Mouse (Mus musculus): ENCODE data around the gene Hoxa9.

Hoxa9 gene

GRCm38 (mm10) chr6:52227470-52228222 lies 3.2 kb downstream of the Hoxa9 start:
- DNase-seq = no peak

DNA sequence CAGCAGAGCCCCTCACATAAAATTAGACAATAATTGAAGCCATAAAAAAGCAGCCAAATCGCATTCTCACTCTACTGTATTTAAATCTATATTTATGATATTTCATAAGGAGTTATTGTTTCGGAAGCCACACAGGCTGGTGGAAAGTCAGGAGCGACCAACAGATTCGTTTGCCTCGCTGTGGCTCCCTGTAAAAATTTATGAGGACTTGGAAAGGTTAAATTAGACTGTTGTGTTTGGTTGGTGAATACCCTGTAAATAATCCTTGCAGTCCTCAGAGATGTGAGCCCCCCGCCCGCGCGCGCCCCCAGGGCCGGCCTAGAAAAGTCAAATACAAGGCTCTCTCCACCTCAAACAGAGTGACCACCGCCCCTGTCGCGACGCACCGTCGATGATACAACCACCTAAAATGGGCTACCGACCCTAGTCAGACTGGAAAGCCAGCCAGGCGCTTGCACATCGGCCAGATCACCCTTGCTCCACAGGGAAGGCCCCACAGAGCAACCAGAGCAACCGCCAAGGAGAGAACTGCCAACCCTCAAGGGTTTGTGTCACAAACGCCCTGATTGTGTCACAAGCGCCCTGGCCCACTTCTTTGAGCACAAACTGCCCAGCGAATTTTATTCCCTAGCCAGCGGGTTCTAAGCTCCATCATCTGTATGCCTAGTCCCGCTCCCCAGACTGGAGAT lies 4.2 kb downstream of the Hoxa9 start:
- DNase-seq = no peak

DNA sequence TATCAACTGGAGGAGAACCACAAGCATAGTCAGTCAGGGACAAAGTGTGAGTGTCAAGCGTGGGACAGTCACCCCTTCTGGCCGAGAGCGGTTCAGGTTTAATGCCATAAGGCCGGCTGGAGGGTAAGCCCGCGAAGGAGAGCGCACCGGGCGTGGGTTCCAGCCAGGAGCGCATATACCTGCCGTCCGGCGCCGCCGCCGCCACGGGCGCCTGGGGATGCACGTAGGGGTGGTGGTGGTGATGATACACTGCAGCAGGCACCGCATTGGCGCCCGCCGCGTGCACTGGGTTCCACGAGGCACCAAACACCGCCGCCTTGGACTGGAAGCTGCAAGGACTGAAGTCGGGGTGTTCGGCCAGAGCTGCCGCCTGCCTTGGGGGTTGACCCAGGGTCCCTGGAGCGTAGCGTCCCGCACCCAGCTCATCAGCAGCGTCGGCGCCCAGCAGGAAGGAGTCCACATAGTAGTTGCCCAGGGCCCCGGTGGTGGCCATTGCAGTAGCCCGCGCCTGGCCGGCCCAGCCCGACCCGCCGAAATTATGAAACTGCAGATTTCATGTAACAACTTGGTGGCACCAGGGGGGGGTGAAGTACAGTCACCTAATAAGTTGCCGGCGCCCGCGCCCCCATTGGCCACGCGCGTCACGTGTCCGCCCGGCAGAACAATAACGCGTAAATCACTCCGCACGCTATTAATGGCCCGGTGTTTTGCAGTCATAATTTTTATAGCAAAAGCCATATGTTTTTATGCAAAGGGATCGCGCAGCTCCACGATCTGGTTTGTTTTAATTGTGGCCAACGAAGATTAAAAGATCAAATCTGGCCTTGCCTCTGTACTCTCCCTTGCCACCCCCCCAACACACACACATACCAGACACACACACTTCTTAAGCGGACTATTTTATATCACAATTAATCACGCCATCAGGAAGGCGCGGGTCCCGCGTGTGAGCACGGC lies 5.0 kb downstream of the Hoxa9 start:
- DNase-seq = peak; percentile 47

- DNase-seq = no peak
Measured at GRCm38 (mm10) chr6:52224895-52225611, 5.8 kb downstream of the Hoxa9 start.

DNA sequence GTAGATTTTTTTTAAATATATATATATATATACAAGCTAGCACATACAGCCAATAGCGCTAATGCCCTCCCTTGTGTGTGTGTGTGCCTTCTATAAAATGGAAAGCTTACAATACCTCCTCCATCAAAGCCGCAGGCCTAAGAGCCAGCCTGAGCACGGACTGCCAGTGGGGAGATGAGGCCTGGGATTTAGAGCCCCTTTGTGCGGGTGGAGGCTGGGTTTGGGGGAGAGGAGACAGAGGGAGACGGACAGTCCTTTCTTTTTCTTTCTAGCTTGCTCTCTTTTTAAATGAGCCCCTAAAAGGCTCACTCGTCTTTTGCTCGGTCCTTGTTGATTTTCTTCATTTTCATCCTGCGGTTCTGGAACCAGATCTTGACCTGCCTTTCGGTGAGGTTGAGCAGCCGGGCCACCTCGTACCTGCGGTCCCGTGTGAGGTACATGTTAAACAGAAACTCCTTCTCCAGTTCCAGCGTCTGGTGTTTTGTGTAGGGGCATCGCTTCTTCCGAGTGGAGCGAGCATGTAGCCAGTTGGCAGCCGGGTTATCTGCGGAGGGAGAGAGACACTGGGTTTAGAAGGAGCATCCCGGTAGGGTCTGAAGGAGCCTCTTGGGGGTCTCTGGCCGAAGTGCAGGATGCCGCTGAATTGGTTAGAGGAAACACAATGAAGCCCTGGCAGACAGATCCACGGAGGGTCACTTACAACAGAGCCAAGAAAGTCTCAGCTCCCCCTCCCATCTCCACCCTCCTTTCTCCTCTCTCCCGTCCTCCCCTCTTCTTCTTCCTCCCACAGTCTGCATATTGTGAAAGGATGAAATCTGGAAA lies 6.7 kb downstream of the Hoxa9 start:
- DNase-seq = no peak

GRCm38 (mm10) chr6:52222729-52223128 lies 8.2 kb downstream of the Hoxa9 start:
- DNase-seq = peak; percentile 2

DNA sequence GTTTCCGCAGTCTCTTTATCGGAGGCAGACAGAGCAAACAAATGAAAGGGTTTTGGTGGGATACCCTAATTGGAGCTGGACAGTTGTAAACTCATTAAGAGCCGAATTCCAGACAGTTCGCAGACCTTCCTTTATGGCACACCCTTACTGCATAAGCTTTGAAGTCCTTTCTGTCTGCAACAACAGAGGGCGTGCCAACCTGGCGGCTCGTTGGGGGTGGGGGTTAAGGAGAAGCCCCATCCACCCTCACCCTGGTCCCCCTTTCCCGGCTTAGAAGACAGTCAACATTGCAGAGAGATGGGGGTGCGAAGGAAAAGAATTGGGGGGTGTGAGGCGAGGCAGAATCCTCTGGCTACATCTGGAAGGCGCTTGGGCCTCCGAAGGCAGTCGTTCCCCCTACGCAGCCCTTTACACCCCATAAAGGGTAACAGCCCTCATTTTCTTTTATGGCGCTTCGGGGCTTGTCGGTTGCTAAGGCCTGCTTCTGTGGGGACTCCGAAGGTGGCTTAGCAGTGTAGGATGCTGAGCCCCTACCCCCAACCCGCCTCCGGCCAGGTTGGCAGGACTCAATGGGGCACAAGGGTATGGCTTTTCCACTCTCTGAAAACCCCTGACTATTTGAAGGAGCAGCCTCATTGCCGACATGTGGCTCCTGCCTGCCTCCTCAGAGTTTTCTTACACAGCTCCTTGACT lies 8.8 kb downstream of the Hoxa9 start:
- peak; percentile 1 for DNase-seq

DNA sequence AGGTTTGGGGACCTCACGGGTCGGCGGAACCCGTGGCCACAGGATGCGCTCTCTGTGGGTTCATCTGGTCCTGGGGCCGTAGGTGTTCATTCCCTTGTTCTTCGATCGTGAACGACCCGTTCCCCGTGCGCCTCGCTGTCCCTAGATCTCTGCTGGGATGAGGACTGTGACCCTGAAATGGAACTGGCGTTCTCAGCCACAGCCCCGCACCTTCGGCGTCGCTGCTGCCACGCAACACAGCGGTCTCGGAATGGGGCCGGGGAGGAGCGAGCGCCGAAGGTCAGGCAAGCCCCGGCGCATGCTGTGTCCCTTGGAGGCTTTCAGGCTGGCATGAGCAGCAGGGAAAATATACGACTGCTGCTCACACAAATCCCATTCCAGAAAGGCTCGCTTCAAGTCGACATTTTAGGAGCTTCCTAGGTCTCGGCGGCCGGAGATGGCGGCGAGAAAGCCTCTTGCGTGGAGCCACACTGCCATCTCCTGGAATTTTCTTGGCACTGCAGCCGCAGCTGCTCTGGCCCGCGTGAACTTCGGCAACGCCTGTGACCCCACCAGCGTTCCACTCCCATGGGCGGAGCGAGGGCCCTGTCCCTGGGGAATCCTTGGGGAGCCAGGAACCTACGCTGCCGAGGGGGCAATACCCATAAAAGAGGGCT lies 9.4 kb downstream of the Hoxa9 start, which contains the start of gene Hoxa7:
Gene Hoxa7 (minus strand): TSS at position 518 of the 656 bp plus-strand sequence.
- DNase-seq = peak; percentile 73

DNA sequence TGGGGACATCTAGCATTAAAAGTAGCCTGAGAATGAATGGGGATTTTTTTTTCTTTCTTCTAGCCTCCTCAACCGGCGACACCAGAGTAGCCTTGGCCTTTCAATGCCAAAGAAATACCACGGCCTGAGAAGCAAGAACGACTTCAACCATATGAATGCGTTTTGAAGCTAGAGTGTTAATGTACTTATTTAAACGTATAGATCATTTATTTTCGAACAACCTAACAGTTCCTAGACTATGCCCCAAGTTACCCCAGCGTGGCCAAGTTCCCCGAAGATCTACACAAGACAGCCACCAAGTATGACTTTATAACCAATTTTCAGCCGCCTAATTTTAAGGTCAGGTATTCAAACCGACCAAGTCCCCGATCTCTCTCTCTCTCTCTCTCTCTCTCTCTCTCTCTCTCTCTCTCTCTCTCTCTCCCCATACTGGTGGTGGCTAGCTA lies 10.0 kb downstream of the Hoxa9 start:
- peak; percentile 0 for DNase-seq

DNA sequence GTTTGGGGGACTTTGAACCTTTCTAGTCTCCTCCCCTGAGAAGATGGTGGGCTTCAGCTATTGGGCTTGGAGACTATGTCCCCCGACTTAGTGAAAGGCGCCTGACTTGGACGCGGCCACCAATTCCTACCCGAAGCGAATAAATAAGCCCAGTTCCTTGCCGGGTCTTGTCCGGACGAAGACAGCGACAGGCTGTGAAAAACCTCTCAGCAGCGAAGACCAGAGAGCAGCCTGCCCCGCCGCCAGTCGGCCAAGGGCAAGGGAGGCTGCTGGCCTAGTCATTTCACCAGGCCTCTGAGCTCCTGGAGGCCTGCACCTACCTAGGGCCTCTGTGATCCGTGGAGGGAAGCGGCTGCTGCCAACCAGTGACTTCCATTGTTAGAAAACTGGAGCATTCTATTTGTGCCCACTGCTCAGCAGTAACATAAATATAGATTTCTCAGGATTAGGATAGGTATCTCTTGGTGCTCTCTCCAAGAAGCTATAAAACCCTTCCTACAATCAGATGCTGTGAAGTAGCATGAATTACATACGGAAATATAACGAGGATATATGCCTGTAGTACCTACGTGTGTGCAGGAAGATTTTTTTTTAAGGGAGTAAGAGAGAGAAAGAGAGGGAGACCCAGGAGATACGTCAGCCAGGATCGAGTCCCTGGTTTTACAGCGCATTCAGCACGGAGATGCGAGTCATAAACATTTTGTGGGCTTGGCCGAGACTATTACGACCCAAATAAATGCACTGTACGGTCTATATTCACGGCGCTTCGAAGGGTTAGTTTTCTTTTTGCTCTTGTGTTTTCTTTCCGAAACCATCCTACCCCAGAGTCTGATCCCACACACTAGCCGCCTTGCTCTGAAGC lies 10.7 kb downstream of the Hoxa9 start:
- peak; percentile 10 for DNase-seq

GRCm38 (mm10) chr6:52219234-52219942 lies 11.5 kb downstream of the Hoxa9 start:
- peak; percentile 3 for DNase-seq

GRCm38 (mm10) chr6:52218643-52219215 lies 12.2 kb downstream of the Hoxa9 start:
- DNase-seq = peak; percentile 2

DNA sequence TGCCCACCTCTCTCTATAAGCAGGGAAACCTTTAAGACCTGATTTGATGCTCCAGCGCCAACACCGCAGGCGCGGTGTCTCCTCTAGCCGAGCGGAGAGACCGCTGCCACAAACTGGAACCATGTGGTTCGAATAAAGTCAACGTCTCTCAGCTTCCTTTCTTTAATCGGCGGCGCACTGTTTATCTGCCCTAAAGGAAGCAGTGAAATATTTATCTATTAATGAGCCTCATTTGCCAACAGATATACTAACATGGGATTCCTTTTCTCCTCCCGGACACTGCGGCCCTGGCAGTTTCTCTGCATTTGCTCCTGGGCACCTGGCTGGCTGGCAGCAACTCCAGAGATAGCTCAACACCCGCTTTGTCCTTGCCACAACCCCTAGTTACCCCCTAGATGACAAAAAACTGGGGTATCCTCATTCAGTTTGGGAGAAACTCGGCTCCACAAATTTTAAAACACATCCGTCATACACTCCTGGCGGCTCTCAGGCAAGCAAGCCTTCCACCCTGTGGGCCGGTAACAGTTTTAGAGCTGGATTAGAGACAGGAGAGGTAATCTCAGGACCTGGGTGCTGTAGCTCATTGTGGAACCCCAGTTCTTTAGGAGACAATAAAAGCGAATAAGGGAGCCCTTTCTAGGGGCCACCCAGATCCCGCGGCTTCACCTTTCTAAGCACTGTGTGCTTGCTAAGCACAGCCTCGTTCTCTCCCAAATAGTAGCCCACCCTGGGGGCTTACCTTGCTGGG lies 12.8 kb downstream of the Hoxa9 start:
- peak; percentile 3 for DNase-seq

GRCm38 (mm10) chr6:52217459-52217768 lies 13.5 kb downstream of the Hoxa9 start:
- DNase-seq = peak; percentile 64

DNA sequence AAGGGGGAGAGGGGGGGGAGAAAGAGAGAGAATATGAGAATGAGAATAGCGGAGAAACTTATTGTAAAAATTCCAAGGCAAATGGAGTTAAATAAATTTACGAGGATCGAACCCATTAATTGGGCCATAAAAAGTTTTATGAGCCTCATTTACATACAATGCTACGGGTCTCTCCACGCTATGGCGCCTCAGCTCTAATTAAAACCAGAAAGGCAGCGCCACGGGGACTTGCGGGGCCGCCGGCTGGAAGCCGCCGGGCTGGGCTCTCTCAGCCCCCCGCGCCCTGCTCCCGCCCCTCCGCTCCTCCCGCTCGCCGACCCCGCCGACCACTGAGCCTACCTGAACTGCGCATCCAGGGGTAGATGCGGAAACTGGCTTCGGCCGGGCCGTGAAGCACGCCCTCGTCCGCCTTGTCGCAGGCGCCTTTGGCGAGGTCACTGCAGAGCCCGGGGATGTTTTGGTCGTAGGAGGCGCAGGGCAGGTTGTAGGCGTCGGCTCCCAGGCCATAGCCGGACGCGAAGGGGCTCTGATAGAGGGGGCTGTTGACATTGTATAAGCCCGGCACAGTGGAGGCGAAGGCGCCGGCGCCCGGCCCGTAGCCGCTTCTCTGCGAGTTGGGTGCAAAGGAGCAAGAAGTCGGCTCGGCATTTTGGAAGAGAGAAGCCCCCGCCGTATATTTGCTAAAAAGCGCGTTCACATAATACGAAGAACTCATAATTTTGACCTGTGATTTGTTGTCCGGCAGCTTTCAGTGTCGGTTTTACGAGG lies 14.0 kb downstream of the Hoxa9 start:
- DNase-seq = peak; percentile 3

DNA sequence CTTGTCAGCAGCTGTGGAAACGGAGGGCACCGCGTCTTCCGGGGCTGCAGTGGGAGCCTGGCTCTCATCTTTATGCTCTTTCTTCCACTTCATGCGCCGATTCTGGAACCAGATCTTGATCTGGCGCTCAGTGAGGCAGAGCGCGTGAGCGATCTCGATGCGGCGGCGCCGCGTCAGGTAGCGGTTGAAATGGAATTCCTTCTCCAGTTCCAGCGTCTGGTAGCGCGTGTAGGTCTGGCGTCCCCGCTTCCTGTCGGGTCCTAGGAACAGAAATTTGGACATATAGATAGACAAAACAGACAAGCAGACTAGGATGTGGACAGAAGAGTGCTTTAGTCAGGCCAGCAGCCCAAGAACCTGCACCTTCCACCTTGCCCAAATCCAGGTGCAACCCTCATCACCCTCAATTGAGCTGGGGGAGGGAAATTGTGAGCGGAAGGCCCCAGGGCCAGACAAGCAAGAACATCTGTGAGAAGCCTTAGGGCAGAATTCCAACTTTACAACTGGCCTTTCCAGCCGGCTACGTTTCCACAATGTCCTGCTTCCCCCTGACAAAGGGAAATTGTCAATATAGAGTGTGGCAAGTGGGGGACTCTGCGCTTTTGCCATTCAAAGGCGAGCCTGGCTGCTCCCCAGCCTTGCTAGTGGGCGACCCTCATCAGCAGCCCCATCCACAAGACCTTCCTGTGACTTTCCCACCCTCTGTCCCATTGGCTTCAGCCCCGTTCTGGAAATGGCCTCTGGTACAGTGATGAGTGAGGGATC lies 14.9 kb downstream of the Hoxa9 start:
- peak; percentile 2 for DNase-seq
